Mouse (Mus musculus): Measurements from ENCODE around the gene Cdk14. TPM values are rescaled to one million over a fixed set of nuclear protein-coding genes. Genes with fewer than 3 reads are reported as not detected.

Gene Cdk14
- total RNA-seq, 2 experiments from 2014 or later: 138 TPM

DNA sequence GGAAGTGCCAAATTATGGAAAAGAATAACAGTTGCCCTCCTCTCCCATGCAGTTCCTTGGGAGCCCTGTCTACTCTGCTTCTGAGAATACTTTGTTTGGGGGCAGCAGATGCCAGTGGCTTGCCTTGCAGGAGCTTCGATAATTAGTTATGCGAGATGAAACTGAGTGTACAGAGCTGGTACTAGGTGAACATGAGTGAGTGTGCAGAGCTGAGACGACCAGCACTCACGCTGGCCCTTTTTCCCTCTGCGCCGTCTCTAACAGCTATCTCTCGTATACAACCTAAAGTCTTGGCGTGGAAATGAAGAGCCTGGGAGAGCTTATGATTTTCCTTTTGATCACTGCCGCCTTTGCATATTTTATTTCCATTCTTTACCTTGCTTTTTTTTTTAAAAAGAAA is 558.5 kb downstream of the Cdk14 start:
- no peak for DNase-seq (ENCODE audit: extremely low spot score in 1 of 2, low spot score in 2 of 2)

GRCm38 (mm10) chr5:4861141-4861540 is 559.0 kb downstream of the Cdk14 start:
- intact Hi-C loops (cut with DNase I): no loop called here
- DNase-seq (ENCODE audit: extremely low spot score in 1 of 2, low spot score in 2 of 2): no peak

More for the DNA sequence above, 558.5 kb downstream of the Cdk14 start:
- intact Hi-C loops (cut with DNase I): no loop called here

DNA sequence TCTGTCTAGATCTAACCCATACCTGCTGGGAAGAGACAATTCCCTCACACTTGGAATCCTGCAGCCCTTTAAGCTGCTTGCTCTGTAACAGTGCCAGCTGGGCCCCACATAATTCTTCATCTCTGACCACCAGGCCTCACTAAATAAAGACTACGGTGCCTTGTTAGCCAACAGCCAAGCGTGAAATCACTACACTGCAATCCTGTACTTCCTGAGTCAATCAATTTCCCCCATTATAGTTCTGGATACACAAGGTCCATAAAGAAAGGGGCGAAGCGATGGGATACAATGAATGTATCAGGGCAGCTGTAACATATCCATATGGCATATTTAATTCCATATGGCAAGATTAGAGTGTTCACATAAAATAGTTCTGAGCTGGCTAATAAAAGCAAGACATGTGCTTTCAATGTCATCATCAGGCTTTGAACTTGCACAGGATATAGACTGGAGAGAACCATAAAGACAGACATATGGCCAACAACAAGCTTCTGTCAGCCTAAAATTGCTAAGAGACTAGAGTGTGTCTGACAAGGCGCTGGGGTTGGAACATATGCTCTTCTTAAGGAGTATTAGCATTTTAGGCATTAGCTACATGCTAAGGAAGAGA is 562.0 kb downstream of the Cdk14 start:
- intact Hi-C loops (cut with DNase I): no loop called here
- no peak for DNase-seq (ENCODE audit: extremely low spot score in 1 of 2, low spot score in 2 of 2)

DNA sequence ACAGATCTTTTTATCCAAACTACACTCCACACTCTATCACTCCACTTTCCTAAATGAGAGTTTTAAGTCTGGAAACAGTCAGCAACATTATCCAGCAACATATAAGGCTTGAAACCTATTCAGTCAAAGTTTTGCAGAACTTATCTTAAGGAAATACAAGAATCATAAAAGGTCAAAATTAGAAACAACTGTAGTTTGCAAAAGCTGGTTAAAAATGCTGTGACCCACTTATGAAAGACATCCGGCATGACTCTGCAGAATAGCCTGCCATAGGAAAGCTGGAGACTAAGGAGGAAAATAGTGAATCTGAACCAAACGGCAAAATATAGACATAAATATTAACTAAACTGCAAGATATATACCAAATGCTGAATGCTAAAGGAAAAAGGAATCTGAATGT is 566.6 kb downstream of the Cdk14 start:
- intact Hi-C loops (cut with DNase I): no loop called here
- no peak for DNase-seq (ENCODE audit: extremely low spot score in 1 of 2, low spot score in 2 of 2)

GRCm38 (mm10) chr5:4852711-4853320 is 567.3 kb downstream of the Cdk14 start:
- no peak for DNase-seq (ENCODE audit: extremely low spot score in 1 of 2, low spot score in 2 of 2)
- intact Hi-C loops (cut with DNase I): no loop called here

- DNase-seq (ENCODE audit: extremely low spot score in 1 of 2, low spot score in 2 of 2): no peak
- intact Hi-C loops (cut with DNase I): no loop called here
Measured at GRCm38 (mm10) chr5:4851934-4852710, 568.0 kb downstream of the Cdk14 start.

GRCm38 (mm10) chr5:4851245-4851933 is 568.7 kb downstream of the Cdk14 start:
- DNase-seq (ENCODE audit: extremely low spot score in 1 of 2, low spot score in 2 of 2): no peak

DNA sequence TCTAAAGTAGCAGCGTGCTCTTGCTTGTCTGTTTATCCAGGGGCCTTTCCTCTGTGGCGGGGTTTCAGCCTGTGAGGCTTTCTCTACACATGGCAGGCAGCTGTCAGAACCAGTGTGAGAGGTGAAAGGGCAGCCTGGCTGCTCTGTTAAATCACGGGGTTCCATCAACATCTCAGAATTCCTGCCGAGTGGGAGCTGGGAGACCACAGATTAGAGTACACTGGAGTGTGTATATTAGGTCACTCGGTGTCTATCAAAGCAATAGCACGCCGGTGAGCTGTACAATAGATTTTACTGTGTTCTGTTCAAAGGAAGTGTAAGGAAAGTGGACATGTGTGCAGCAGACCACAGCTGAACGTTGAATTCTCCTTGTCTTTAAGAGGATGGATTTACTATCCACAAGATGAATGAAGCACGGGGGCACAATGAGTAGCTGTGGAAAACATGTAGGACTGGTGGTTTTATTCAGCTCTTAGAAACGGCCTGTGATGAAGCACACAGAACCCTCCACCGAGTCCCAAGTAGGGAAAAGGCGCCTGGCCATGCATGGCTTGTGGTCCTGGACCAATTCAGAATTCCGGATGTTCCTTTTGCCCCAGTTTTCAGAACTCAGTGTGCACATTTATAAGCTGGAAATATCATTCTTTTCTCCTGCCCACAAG is 585.2 kb downstream of the Cdk14 start:
- no peak for DNase-seq (ENCODE audit: extremely low spot score in 1 of 2, low spot score in 2 of 2)
- intact Hi-C loops (cut with DNase I): no loop called here

More at GRCm38 (mm10) chr5:4851245-4851933, 568.7 kb downstream of the Cdk14 start:
- intact Hi-C loops (cut with DNase I): no loop called here

DNA sequence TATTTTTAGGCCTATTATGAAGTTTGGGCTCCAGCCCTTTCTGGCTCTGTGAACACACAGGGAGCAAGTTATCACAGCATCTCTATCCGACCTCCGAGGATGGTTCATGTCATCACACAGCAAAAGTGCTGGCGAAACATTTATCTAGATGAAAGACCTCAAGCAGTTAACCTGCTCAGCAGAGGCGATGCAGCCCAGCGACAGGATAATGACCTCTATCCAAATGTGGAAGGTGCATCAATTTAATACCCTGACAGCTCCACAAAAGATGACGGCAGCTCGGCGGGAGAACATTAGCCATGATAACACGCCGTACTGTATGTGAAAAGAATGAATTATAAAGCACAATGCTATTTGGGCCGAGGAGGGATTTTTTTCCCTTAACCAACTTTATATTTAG is 586.2 kb downstream of the Cdk14 start:
- DNase-seq (ENCODE audit: extremely low spot score in 1 of 2, low spot score in 2 of 2): no peak
- intact Hi-C loops (cut with DNase I): no loop called here

- intact Hi-C loops (cut with DNase I): no loop called here
- DNase-seq (ENCODE audit: extremely low spot score in 1 of 2, low spot score in 2 of 2): no peak
Measured at GRCm38 (mm10) chr5:4826886-4827285, 593.2 kb downstream of the Cdk14 start.

DNA sequence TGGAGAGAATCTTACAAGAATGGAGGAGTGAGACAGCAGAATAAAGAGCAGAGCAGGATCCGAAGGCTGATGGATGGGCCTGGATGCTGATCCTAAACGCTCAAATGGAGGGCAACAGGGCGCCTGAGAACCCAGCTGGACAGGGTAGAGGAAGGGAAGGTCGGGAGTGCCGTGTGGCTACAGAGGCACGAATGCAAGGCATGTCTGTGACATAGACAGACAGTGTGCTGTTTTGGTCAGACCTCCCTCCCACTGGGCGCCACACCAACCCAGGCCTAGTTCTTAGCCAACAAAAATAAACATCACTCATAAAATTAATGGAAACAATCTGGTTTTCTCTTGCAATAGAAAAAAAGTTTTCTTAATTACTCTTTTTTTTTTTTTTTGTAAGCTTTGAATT is 594.2 kb downstream of the Cdk14 start:
- intact Hi-C loops (cut with DNase I): no loop called here
- peak in 1 of 2 experiments; percentile 24 for DNase-seq (ENCODE audit: extremely low spot score in 1 of 2, low spot score in 2 of 2)

GRCm38 (mm10) chr5:4825076-4825475 is 595.0 kb downstream of the Cdk14 start:
- intact Hi-C loops (cut with DNase I): no loop called here
- no peak for DNase-seq (ENCODE audit: extremely low spot score in 1 of 2, low spot score in 2 of 2)

- intact Hi-C loops (cut with DNase I): no loop called here
- no peak for DNase-seq (ENCODE audit: extremely low spot score in 1 of 2, low spot score in 2 of 2)
Measured at GRCm38 (mm10) chr5:4824171-4824570, 595.9 kb downstream of the Cdk14 start.

DNA sequence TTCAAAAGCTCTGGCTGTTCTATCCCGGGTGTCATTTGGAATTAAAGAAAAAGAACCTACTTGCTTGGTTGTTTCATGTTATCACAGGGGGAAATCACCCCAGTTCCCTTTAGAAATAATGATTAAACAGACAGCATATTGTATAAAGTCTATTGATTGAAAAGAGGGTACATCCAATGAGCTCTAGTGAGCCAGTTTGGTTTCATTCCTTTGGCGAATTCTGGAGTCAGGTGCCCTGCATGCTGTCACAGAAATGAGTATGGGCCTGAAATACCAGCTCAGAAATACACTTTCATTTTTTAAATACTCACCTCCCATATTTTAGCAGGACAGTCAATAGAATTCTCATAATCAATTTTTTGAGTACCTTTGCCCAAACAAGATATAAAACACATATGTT is 598.1 kb downstream of the Cdk14 start:
- intact Hi-C loops (cut with DNase I): no loop called here
- DNase-seq (ENCODE audit: extremely low spot score in 1 of 2, low spot score in 2 of 2): no peak

DNA sequence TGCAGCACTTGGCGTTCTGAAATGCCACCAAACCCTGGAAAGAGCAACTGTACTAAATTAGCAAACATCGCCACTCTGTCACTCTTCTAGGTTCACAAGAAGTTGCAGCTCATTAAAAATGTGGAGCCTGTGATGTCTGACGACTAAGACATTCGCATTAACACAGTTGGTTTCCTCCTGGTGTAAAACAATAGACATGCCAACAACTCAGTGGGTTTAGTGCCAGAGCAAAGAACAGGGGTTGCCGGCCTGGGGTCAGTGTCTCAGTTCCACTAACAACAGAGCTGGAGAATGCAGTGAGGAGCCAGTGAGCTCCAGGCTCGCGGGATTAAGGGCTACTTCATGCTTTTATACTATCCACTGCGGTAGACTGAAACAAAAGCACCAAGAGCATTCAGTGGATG is 598.7 kb downstream of the Cdk14 start:
- intact Hi-C loops (cut with DNase I): no loop called here
- DNase-seq (ENCODE audit: extremely low spot score in 1 of 2, low spot score in 2 of 2): no peak

GRCm38 (mm10) chr5:4816981-4817380 is 603.1 kb downstream of the Cdk14 start:
- intact Hi-C loops (cut with DNase I): no loop called here
- no peak for DNase-seq (ENCODE audit: extremely low spot score in 1 of 2, low spot score in 2 of 2)

DNA sequence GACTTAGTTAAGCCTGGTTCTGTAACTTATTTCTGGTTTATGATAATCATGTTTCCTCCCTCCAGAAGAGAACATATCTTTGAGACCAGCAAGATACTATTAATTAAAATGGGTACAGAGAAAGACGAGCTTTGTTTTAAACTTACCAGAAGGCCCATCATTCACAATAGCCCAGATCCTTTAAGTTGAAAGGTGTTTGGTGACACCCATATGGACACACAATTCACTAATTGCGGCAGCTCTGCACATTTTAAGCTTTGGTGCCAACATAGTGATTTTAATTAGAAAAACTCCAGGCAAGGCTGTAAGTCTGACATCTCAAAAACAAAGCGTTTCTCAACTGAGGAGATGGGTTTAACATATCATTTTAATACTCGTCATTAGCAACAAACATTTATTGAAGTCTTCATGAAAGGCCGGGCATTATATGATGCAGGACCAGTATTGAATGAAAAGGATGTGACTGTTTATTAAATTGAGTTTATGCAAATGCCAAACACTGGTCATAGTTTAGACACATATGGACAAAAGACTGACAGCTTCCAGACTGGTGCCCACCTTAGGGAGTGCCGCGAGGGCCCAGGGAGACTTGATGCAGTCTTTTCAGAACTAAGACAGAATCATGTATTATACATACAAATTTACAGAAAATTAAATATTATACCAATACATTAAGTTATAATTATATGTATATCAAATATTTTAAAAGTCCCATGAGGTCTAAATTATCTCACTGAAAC is 605.5 kb downstream of the Cdk14 start:
- intact Hi-C loops (cut with DNase I): no loop called here
- DNase-seq (ENCODE audit: extremely low spot score in 1 of 2, low spot score in 2 of 2): no peak

- intact Hi-C loops (cut with DNase I): no loop called here
- DNase-seq (ENCODE audit: extremely low spot score in 1 of 2, low spot score in 2 of 2): no peak
Measured at GRCm38 (mm10) chr5:4813357-4813756, 606.8 kb downstream of the Cdk14 start.

Data from left cerebral cortex, postnatal 10 days (tissue).